Mouse (Mus musculus): Measurements from ENCODE around the gene Tecpr1. TPM values are rescaled to one million over a fixed set of nuclear protein-coding genes. Genes with fewer than 3 reads are reported as not detected.

The Tecpr1 gene
- total and polyA plus RNA-seq, 3 experiments, result 2.8 to 6.2 (median 6.0) TPM

DNA sequence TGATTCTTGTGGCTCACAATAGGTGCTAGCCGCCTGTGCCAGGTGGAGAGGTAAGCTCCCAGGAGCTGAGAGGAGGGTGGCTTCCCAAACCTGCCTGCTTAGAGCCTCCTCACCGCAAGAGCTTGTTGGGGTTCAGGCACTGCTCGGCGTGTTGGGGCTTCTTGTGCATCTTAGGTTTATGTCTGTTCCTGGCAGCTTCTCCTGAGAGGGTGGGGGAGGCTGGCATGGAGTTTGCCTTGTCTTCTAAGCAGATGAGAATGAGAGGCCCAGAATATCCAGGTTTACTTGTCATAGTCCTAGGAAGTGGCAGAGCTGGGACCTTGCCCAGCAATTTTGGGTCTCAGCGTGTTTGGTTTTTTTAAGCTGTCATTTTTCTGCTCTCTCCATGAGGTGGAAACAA, 38.4 kb upstream of the Tecpr1 start:
- Histone ChIP-seq H3K4me3 (replicated peaks in 1 of 3; ENCODE audit: low read depth in 2 of 3, low read length in 2 of 3, poor library complexity in 1 of 3) (no peak overlapping the region), H3K27ac (ENCODE audit: insufficient read depth, low read depth) (no peak overlapping the region), H3K79me2 (replicated peaks; ENCODE audit: control insufficient read depth, extremely low read depth, insufficient read depth, poor library complexity, severe bottlenecking) (no peaks in the 10 kb centered on the region), H3K4me1 (ENCODE audit: control insufficient read depth in 1 of 2, insufficient read depth in 2 of 2) (peaks cover 3 to 46% of the 10 kb centered on the region in 2 experiments; a peak in 3 of 4 replicates), H3K36me3 (replicated peaks in 1 of 2; ENCODE audit: control insufficient read depth in 1 of 2, insufficient read depth in 1 of 2, low read length in 1 of 2) (peaks cover 8 to 89% of the 10 kb centered on the region in 2 experiments), H3K9me3 (replicated peaks; ENCODE audit: low read length) (no peaks in the 10 kb centered on the region), H3K27me3 (replicated peaks) (no peaks in the 10 kb centered on the region), H3K4me2 (ENCODE audit: insufficient read depth, low read depth, poor library complexity, severe bottlenecking) (no peak overlapping the region), H3K9ac (ENCODE audit: insufficient read depth, low read depth) (no peak overlapping the region)
- TF ChIP-seq USF2 (conservative IDR thresholded peaks at IDR 0.05; ENCODE audit: low read depth, low read length) (no peak), ZNF384 (IDR thresholded peaks at IDR 0.05; ENCODE audit: low read depth, low read length) (no peak)
- dilution Hi-C loops (cut with MboI; ENCODE audit: extremely low pct_ligation_motif_present, extremely low pct_unique_long_range_greater_than_20kb, low sequenced_read_pairs), result no loop called here
- in situ Hi-C loops (cut with MboI; ENCODE audit: low pct_ligation_motif_present, low pct_unique_long_range_greater_than_20kb, low sequenced_read_pairs), result no loop called here
- DNase-seq (ENCODE audit: extremely low read depth), result no peak

DNA sequence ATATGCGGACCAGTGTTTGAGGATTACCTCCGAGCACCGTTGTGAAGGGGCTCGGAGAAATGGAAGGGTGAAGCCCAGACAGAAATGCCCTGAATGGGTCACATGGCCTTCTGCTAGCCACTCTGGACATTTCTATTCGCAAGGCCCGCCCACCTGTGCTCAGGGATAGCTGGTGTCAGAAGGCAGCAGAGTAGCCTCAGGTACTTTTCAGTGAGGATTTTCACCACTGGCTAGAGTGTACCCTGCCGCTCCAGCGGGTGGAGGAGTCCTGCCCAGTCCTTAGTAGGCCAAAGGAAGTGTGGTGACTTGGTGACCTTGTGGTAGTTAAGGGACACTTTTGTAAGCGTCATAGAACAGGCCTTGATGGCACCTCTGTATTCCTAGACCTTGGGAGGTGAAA, 37.9 kb upstream of the Tecpr1 start:
- dilution Hi-C loops (cut with MboI; ENCODE audit: extremely low pct_ligation_motif_present, extremely low pct_unique_long_range_greater_than_20kb, low sequenced_read_pairs) (no loop called here), in situ Hi-C loops (cut with MboI; ENCODE audit: low pct_ligation_motif_present, low pct_unique_long_range_greater_than_20kb, low sequenced_read_pairs) (no loop called here)
- H3K9me3 ChIP-seq (replicated peaks; ENCODE audit: low read length), result no peaks in the 10 kb centered on the region
- H3K4me3 ChIP-seq (replicated peaks in 1 of 3; ENCODE audit: low read depth in 2 of 3, low read length in 2 of 3, poor library complexity in 1 of 3), result no peak overlapping the region
- no peak overlapping the region for H3K4me2 ChIP-seq (ENCODE audit: insufficient read depth, low read depth, poor library complexity, severe bottlenecking)
- peaks cover 3 to 52% of the 10 kb centered on the region in 2 experiments; a peak in 3 of 4 replicates for H3K4me1 ChIP-seq (ENCODE audit: control insufficient read depth in 1 of 2, insufficient read depth in 2 of 2)
- H3K36me3 ChIP-seq (replicated peaks in 1 of 2; ENCODE audit: control insufficient read depth in 1 of 2, insufficient read depth in 1 of 2, low read length in 1 of 2), result peaks cover 8 to 86% of the 10 kb centered on the region in 2 experiments
- H3K9ac ChIP-seq (ENCODE audit: insufficient read depth, low read depth), result no peak overlapping the region
- no peaks in the 10 kb centered on the region for H3K27me3 ChIP-seq (replicated peaks)
- DNase-seq (ENCODE audit: extremely low read depth), result no peak
- no peaks in the 10 kb centered on the region for H3K79me2 ChIP-seq (replicated peaks; ENCODE audit: control insufficient read depth, extremely low read depth, insufficient read depth, poor library complexity, severe bottlenecking)
- H3K27ac ChIP-seq (ENCODE audit: insufficient read depth, low read depth), result no peak overlapping the region
- TF ChIP-seq USF2 (conservative IDR thresholded peaks at IDR 0.05; ENCODE audit: low read depth, low read length) (no peak), SIN3A (IDR thresholded peaks at IDR 0.05; ENCODE audit: low read length) (no peak), ZMIZ1 (IDR thresholded peaks at IDR 0.05; ENCODE audit: low read depth, low read length) (no peak), NRF1 (IDR thresholded peaks at IDR 0.05; ENCODE audit: low read depth, low read length) (no peak), TBP (conservative IDR thresholded peaks at IDR 0.05; ENCODE audit: low read depth, low read length) (no peak), UBTF (IDR thresholded peaks at IDR 0.05; ENCODE audit: low read depth, low read length) (no peak), MAX (IDR thresholded peaks at IDR 0.05; ENCODE audit: low read length) (no peak)

DNA sequence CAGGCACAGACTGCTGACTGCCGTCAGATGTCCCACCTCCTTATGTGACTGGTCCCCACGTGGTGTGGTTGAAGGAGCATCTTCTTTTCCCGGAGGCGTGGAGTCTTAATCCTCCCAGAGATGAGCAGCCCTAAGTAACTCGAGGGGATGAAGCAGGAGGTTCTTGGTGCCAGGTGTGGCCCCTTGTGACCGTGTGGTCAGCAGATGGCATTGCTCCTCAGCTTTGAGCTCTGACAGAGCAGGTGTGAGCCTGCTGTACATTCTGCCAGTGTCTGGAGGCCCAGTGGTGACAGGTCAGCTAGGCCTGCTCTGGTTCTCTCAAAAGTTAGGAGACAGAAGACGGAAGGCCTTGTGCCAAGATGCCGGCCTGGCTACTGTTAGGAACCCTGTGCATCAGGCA, 37.0 kb upstream of the Tecpr1 start:
- Histone ChIP-seq H3K27ac (ENCODE audit: insufficient read depth, low read depth) (no peak overlapping the region), H3K36me3 (replicated peaks in 1 of 2; ENCODE audit: control insufficient read depth in 1 of 2, insufficient read depth in 1 of 2, low read length in 1 of 2) (peaks cover 8 to 79% of the 10 kb centered on the region in 2 experiments), H3K4me2 (ENCODE audit: insufficient read depth, low read depth, poor library complexity, severe bottlenecking) (no peak overlapping the region), H3K79me2 (replicated peaks; ENCODE audit: control insufficient read depth, extremely low read depth, insufficient read depth, poor library complexity, severe bottlenecking) (no peaks in the 10 kb centered on the region), H3K4me1 (ENCODE audit: control insufficient read depth in 1 of 2, insufficient read depth in 2 of 2) (peaks cover 3 to 55% of the 10 kb centered on the region in 2 experiments; a peak in 3 of 4 replicates), H3K9ac (ENCODE audit: insufficient read depth, low read depth) (no peak overlapping the region), H3K9me3 (replicated peaks; ENCODE audit: low read length) (no peaks in the 10 kb centered on the region), H3K4me3 (replicated peaks in 1 of 3; ENCODE audit: low read depth in 2 of 3, low read length in 2 of 3, poor library complexity in 1 of 3) (no peak overlapping the region), H3K27me3 (replicated peaks) (no peaks in the 10 kb centered on the region)
- no peak for TF ChIP-seq ELF1 (IDR thresholded peaks at IDR 0.05; ENCODE audit: low read depth, low read length)
- TF ChIP-seq CHD1 (IDR thresholded peaks at IDR 0.05; ENCODE audit: low read depth, low read length), result no peak
- TF ChIP-seq ZNF384 (IDR thresholded peaks at IDR 0.05; ENCODE audit: low read depth, low read length), result no peak
- no peak for TF ChIP-seq JUND (conservative IDR thresholded peaks at IDR 0.05; ENCODE audit: low read depth, low read length)
- TF ChIP-seq ZMIZ1 (IDR thresholded peaks at IDR 0.05; ENCODE audit: low read depth, low read length), result no peak
- no peak for TF ChIP-seq TCF12 (IDR thresholded peaks at IDR 0.05; ENCODE audit: low read depth, low read length)
- dilution Hi-C loops (cut with MboI; ENCODE audit: extremely low pct_ligation_motif_present, extremely low pct_unique_long_range_greater_than_20kb, low sequenced_read_pairs), result no loop called here
- in situ Hi-C loops (cut with MboI; ENCODE audit: low pct_ligation_motif_present, low pct_unique_long_range_greater_than_20kb, low sequenced_read_pairs), result no loop called here
- DNase-seq (ENCODE audit: extremely low read depth), result no peak
